Mouse (Mus musculus) embryo, embryonic 11 days (tissue): ENCODE measurements at regions not wholly inside any gene's neighbourhood (a gene's known extent, or its start where the extent isn't known, plus 50 kb on each side); places are given as distances from the start of the nearest gene placed in this dataset.

Source experiments
- DNase-seq: peaks from one replicate; pipeline ENCODE4 v3.0.0-alpha.2; 2015

- no peak for DNase-seq
Measured at GRCm38 (mm10) chr6:75683935-75684334, 813.6 kb downstream of the Gm9008 start.

- no peak for DNase-seq
Measured at GRCm38 (mm10) chr6:75644363-75644720, 853.2 kb downstream of the Gm9008 start.

GRCm38 (mm10) chr6:75643581-75644362, 853.8 kb downstream of the Gm9008 start:
- DNase-seq: no peak

- no peak for DNase-seq
Measured at GRCm38 (mm10) chr6:75636050-75636449, 861.5 kb downstream of the Gm9008 start.

GRCm38 (mm10) chr6:75602536-75603279, 894.9 kb downstream of the Gm9008 start:
- DNase-seq: peak; percentile 34

GRCm38 (mm10) chr6:75558431-75558830, 939.2 kb downstream of the Gm9008 start:
- no peak for DNase-seq

GRCm38 (mm10) chr6:75542247-75542700, 955.3 kb downstream of the Gm9008 start:
- DNase-seq: peak; percentile 1

- no peak for DNase-seq
Measured at GRCm38 (mm10) chr6:75539703-75540102, 957.9 kb downstream of the Gm9008 start.
